Mouse (Mus musculus) spleen, adult 2 months (tissue): ENCODE data around the gene Maneal.
A peak's percentile ranks its signal among the peaks of the same experiment; 100 is the strongest.

Source experiments
- CTCF ChIP-seq: fragments of 200-500 bp; IDR thresholded peaks from 2 replicates; pipeline ENCODE4 v1.5.1; 2011; ENCODE audit warnings: mild to moderate bottlenecking, inconsistent platforms; ENCODE audit not compliant: insufficient read depth, insufficient read length, insufficient replicate concordance; ENCODE audit errors: extremely low read depth
- POLR2A ChIP-seq: fragments of 200-500 bp; IDR thresholded peaks from 2 replicates; pipeline ENCODE4 v1.6.1; 2011; ENCODE audit warnings: low read depth, low read length, inconsistent platforms

GRCm38 (mm10) chr4:124850261-124850913 lies 11.6 kb downstream of the Maneal start, which contains the start of gene Yrdc:
- TF ChIP-seq POLR2A = peak; percentile 76
- no peak for TF ChIP-seq CTCF
